Mouse (Mus musculus) urinary bladder, adult 2 months (tissue): ENCODE results near the gene Wdsub1. TPM values are rescaled to one million over a fixed set of nuclear protein-coding genes. Genes with fewer than 3 reads are reported as not detected.
A peak's percentile ranks its signal among the peaks of the same experiment; 100 is the strongest.
"Not testable (repeated sequence)": the region's sequence is repeated elsewhere in the genome, so short reads cannot be mapped to it uniquely, and the experiment has no call there.

ENCODE experiments used
- DNase-seq: peaks from one replicate; pipeline ENCODE4 v3.0.0; 2022; ENCODE audit warnings: low spot score
- polyA plus RNA-seq: library from polyadenylated mRNA; depleted of rRNA; stranded (reverse); fragments of >200 nt; gene quantifications from 2 replicates; pipeline ENCODE4 v1.2.3, GENCODE M21; 2012; rRNA removed

Wdsub1 gene
- polyA plus RNA-seq: 66.7 and 82.0 TPM in 2 replicates

- peak; percentile 87 for DNase-seq
These were observed at the start of gene Wdsub1 for GRCm38 (mm10) chr2:59881831-59882741. Gene Wdsub1, minus strand, starts transcription at chr2:59882591.

GRCm38 (mm10) chr2:59913610-59914009 is 31.2 kb upstream of the Wdsub1 start:
- DNase-seq: no peak

GRCm38 (mm10) chr2:59908048-59908447 is 25.7 kb upstream of the Wdsub1 start:
- DNase-seq: no peak

GRCm38 (mm10) chr2:59904007-59904406 is 21.6 kb upstream of the Wdsub1 start:
- no peak for DNase-seq

GRCm38 (mm10) chr2:59898666-59899065 is 16.3 kb upstream of the Wdsub1 start:
- no peak for DNase-seq

- no peak for DNase-seq
These were observed 15.7 kb upstream of the Wdsub1 start for GRCm38 (mm10) chr2:59898105-59898504.

GRCm38 (mm10) chr2:59896837-59897236 is 14.4 kb upstream of the Wdsub1 start:
- no peak for DNase-seq

- no peak for DNase-seq
These were observed 14.0 kb upstream of the Wdsub1 start for GRCm38 (mm10) chr2:59896400-59896799.

GRCm38 (mm10) chr2:59889699-59890098 is 7.3 kb upstream of the Wdsub1 start:
- no peak for DNase-seq

GRCm38 (mm10) chr2:59882742-59883281 is 421 bp upstream of the Wdsub1 start:
- no peak for DNase-seq

GRCm38 (mm10) chr2:59881404-59881803 is 987 bp downstream of the Wdsub1 start:
- no peak for DNase-seq

GRCm38 (mm10) chr2:59878221-59878620 is 4.2 kb downstream of the Wdsub1 start:
- DNase-seq: no peak

- no peak for DNase-seq
These were observed 5.1 kb downstream of the Wdsub1 start for GRCm38 (mm10) chr2:59877335-59877734.

GRCm38 (mm10) chr2:59876482-59876881 is 5.9 kb downstream of the Wdsub1 start:
- no peak for DNase-seq

GRCm38 (mm10) chr2:59870526-59870925 is 11.9 kb downstream of the Wdsub1 start:
- DNase-seq: no peak

- DNase-seq: no peak
These were observed 19.8 kb downstream of the Wdsub1 start for GRCm38 (mm10) chr2:59862618-59863017.

GRCm38 (mm10) chr2:59854363-59854762 is 28.0 kb downstream of the Wdsub1 start:
- no peak for DNase-seq

- no peak for DNase-seq
These were observed 28.8 kb downstream of the Wdsub1 start for GRCm38 (mm10) chr2:59853543-59853942.

- no peak for DNase-seq
These were observed 29.5 kb downstream of the Wdsub1 start for GRCm38 (mm10) chr2:59852916-59853315.

GRCm38 (mm10) chr2:59851885-59852284 is 30.5 kb downstream of the Wdsub1 start:
- not testable (repeated sequence) for DNase-seq

- no peak for DNase-seq
These were observed 38.5 kb downstream of the Wdsub1 start for GRCm38 (mm10) chr2:59843848-59844247.

- DNase-seq: no peak
These were observed 39.2 kb downstream of the Wdsub1 start for GRCm38 (mm10) chr2:59843156-59843555.

- DNase-seq: no peak
These were observed 39.8 kb downstream of the Wdsub1 start for GRCm38 (mm10) chr2:59842556-59843008.
